Mouse (Mus musculus): ENCODE data around the gene Vmn1r17.
"Not testable (repeated sequence)": the region's sequence is repeated elsewhere in the genome, so short reads cannot be mapped to it uniquely, and the experiment has no call there.

The Vmn1r17 gene

DNA sequence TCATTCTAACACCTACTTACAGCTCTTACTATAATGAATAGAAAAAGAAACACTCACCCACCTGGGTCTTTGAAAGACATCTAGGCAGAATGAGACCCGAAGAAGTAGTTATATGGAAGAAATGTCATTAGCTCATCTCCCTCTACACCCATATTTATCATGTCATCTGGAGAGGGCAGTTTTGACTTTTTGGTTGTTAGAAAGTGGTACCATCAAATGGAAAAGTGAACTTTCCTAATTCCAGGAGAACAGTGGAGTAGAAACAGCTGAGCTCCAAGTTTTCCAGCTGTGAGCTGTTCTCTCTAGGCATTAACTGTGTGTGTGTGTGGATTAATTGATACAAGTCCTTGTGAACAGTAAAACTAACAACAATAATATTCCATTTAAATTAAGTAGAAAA lies at the start of gene Vmn1r17:
Vmn1r17 (minus strand) TSS at position 101 of the 400 bp plus-strand sequence.
- DNase-seq (ENCODE audit: low spot score): no peak

DNA sequence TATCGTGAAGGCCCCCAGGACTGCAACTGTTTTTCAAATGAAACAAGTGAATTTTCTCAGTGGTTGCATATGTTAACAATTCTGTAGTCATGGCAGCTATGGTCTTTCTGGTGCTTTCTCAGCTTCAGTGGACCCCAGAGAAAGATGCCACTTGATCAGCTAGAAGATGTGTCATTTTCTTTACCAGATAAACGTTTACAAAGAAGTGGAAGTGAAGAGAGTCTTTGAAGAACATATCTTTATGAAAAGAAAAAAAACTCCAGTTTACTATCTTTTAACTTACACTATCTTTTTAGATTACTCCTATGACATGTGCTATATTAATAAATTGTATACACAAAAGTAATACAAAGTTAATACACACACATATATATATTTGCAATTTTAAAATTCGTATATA lies 40.0 kb upstream of the Vmn1r17 start, which contains the start of gene Vmn1r19:
Vmn1r19 (plus strand) TSS at position 301 of the 400 bp plus-strand sequence.
- DNase-seq (ENCODE audit: low spot score): not testable (repeated sequence)

DNA sequence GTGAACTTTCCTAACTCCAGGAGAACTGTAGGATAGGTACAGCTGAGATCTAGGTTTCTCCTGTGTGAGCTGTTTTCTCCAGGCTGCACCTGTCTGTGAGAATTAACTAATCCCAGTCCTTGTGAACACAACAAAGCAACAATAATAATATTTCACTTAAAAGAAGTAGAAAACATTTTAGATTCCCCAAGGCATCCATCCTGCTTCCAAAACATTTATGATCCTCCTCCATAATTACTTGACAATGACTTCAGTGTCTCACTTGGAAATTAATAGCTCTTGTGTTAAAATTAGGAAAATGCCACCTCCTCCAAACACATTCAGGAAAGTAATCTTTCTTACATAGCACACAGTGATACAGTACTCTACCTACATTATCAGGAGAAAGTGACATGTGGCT lies 32.2 kb upstream of the Vmn1r17 start, which contains the start of gene Vmn1r18:
Vmn1r18 (minus strand) TSS at position 101 of the 400 bp plus-strand sequence.
- DNase-seq (ENCODE audit: low spot score): no peak

DNA sequence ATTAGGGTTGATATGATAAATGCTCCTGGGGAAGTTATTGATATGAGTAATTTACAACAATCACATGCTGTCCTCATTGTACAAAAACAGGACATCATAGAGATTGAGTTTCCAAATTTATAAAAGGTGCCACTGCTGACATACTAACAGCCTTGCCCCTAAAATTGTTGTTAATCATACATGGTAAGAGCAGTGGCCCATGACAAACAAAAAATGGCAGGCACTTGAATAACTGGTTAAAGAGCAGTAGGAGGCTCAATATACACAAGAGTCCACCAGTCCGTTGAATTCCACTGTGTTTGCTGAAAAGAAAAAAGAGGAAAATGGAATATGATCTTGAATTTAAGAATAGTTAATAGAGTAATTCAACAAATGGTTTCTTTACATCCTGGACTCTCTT lies 4.0 kb upstream of the Vmn1r17 start:
- no peak for DNase-seq (ENCODE audit: low spot score)

DNA sequence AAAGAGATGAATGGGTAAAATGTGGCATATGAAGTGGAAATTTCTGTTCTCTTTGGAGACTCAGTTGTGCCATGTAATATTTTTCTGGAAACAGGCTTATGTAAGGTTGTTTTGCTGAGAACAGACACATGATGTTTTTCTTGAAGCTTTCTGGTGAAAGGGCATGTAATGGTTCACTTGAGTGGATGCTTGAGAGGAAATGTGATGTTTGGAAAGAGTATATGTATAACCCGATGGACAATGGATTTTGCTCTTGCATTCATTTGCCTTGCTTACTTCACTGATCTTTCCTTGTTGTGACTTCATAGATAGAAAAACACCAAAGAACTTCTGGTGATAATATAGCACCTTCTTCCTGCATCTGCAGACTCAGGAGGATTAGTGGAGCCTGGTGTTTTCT lies 2.3 kb upstream of the Vmn1r17 start:
- not testable (repeated sequence) for DNase-seq (ENCODE audit: low spot score)

DNA sequence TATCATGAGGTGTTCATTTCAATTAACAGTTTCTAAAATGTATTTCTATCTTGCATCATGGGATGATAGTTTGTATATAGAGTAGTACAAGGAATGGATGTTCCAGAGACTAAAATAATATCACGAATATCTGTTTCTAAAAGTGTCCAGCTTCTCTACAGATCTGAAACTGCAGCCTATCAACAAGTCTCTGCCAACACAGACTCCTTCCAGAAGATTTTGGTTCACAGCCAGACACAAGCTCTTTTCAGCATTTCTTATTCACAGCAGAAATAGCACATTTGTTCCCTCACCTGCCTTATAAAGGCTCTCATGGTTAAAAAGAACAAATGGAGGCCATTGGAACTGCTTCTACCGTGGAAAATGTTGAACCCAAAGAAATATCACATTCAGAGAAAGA lies 6.7 kb downstream of the Vmn1r17 start:
- no peak for DNase-seq (ENCODE audit: low spot score)

DNA sequence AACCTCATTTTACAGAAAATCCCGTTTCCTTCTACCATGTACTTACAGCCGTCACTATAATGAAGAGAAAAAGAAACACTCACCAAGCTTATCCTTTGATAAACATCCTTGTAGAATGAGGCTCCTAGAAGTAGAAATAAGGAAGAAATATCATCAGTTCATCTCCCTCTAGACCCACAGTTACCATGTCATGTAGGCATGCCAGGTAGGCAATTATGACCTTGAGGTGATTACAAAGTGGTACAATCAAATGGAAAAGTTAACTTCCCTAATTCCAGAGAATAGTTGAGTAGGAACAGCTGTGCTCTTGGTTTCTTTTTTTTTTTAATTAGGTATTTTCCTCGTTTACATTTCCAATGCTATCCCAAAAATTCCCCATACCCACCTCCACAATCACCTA lies 34.1 kb downstream of the Vmn1r17 start, which contains the start of gene Vmn1r16:
Vmn1r16 (minus strand) TSS at position 101 of the 400 bp plus-strand sequence.
- no peak for DNase-seq (ENCODE audit: low spot score)

DNA sequence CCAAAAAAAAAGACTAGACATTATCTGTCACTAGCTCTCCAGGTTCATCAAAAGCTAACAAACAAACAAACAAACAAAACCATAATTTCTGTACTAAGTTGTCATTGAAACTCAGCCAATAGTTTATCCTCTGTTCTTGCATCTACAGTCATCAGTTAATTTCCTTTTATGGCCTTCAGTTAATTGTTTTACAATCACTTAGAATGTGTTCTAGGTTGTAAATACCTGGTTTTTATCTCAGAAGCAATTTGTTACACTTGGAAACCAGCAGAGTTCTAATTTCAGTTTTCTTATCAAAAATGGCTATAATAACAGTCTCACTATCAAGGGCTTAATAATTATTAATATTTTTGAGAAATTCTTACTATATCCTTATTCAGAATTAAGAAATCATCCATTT lies 37.4 kb downstream of the Vmn1r17 start:
- no peak for DNase-seq (ENCODE audit: low spot score)
